Mouse (Mus musculus): ENCODE measurements around the gene Xrra1. TPM values are rescaled to one million over a fixed set of nuclear protein-coding genes. Genes with fewer than 3 reads are reported as not detected.

The Xrra1 gene
- total and polyA plus RNA-seq, 2 experiments from 2014 or later = 2.1 to 2.4 TPM

GRCm38 (mm10) chr7:99887743-99888142 lies 28.8 kb downstream of the Xrra1 start:
- H3K36me3 ChIP-seq (ENCODE audit: insufficient read depth, low read length) = no peaks in the 10 kb centered on the region
- H3K27ac ChIP-seq (ENCODE audit: low read depth, low read length) = no peak overlapping the region
- H3K4me3 ChIP-seq (ENCODE audit: low read depth, low read length) = no peak overlapping the region
- no peaks in the 10 kb centered on the region; the same call in 1 of the 2 replicates for H3K4me1 ChIP-seq (ENCODE audit: insufficient read depth, low read length)
- no peaks in the 10 kb centered on the region for H3K9me3 ChIP-seq (ENCODE audit: low read length)
- DNase-seq (ENCODE audit: low spot score) (no peak), ATAC-seq (ENCODE audit: low FRiP score) (no peak)
- no peaks in the 10 kb centered on the region for H3K27me3 ChIP-seq (ENCODE audit: insufficient read depth, low read length)
- no peak overlapping the region for H3K9ac ChIP-seq (replicated peaks; ENCODE audit: low read length, poor library complexity, severe bottlenecking)
- H3K4me2 ChIP-seq (ENCODE audit: low read depth, low read length, poor library complexity, severe bottlenecking) = no peak overlapping the region
- TF ChIP-seq CTCF (IDR thresholded peaks at IDR 0.05) = no peak

- Histone ChIP-seq H3K4me1 (ENCODE audit: insufficient read depth, low read length) (peaks cover 2% of the 10 kb centered on the region; the same call in 1 of the 2 replicates), H3K4me2 (ENCODE audit: low read depth, low read length, poor library complexity, severe bottlenecking) (no peak overlapping the region), H3K4me3 (ENCODE audit: low read depth, low read length) (no peak overlapping the region), H3K9me3 (ENCODE audit: low read length) (no peaks in the 10 kb centered on the region), H3K27ac (ENCODE audit: low read depth, low read length) (peak overlapping the region; percentile 55), H3K9ac (replicated peaks; ENCODE audit: low read length, poor library complexity, severe bottlenecking) (no peak overlapping the region), H3K36me3 (ENCODE audit: insufficient read depth, low read length) (no peaks in the 10 kb centered on the region), H3K27me3 (ENCODE audit: insufficient read depth, low read length) (no peaks in the 10 kb centered on the region)
- 41% methylated on average over 10 of the region's 10 CpGs for WGBS
- peak; percentile 74 for TF ChIP-seq CTCF (IDR thresholded peaks at IDR 0.05)
- ATAC-seq (ENCODE audit: low FRiP score) = no peak; the same call in 1 of the 2 replicates
- peak; percentile 48 for DNase-seq (ENCODE audit: low spot score)
These were observed 30.4 kb downstream of the Xrra1 start for GRCm38 (mm10) chr7:99889175-99889880.

GRCm38 (mm10) chr7:99890168-99890755 lies 31.3 kb downstream of the Xrra1 start:
- peaks cover 4% of the 10 kb centered on the region; the same call in 1 of the 2 replicates for H3K4me1 ChIP-seq (ENCODE audit: insufficient read depth, low read length)
- no peak for TF ChIP-seq CTCF (IDR thresholded peaks at IDR 0.05)
- H3K4me3 ChIP-seq (ENCODE audit: low read depth, low read length) = no peak overlapping the region
- no peaks in the 10 kb centered on the region for H3K36me3 ChIP-seq (ENCODE audit: insufficient read depth, low read length)
- no peak overlapping the region for H3K9ac ChIP-seq (replicated peaks; ENCODE audit: low read length, poor library complexity, severe bottlenecking)
- no peak overlapping the region for H3K27ac ChIP-seq (ENCODE audit: low read depth, low read length)
- H3K9me3 ChIP-seq (ENCODE audit: low read length) = no peaks in the 10 kb centered on the region
- no peak for ATAC-seq (ENCODE audit: low FRiP score)
- DNase-seq (ENCODE audit: low spot score) = no peak
- H3K4me2 ChIP-seq (ENCODE audit: low read depth, low read length, poor library complexity, severe bottlenecking) = no peak overlapping the region
- no peaks in the 10 kb centered on the region for H3K27me3 ChIP-seq (ENCODE audit: insufficient read depth, low read length)
- WGBS = 77% methylated on average over 3 of the region's 3 CpGs

GRCm38 (mm10) chr7:99891471-99891870 lies 32.6 kb downstream of the Xrra1 start:
- Histone ChIP-seq H3K4me3 (ENCODE audit: low read depth, low read length) (no peak overlapping the region), H3K36me3 (ENCODE audit: insufficient read depth, low read length) (no peaks in the 10 kb centered on the region), H3K27me3 (ENCODE audit: insufficient read depth, low read length) (no peaks in the 10 kb centered on the region), H3K9ac (replicated peaks; ENCODE audit: low read length, poor library complexity, severe bottlenecking) (no peak overlapping the region), H3K9me3 (ENCODE audit: low read length) (no peaks in the 10 kb centered on the region), H3K27ac (ENCODE audit: low read depth, low read length) (no peak overlapping the region), H3K4me2 (ENCODE audit: low read depth, low read length, poor library complexity, severe bottlenecking) (no peak overlapping the region), H3K4me1 (ENCODE audit: insufficient read depth, low read length) (peaks cover 8% of the 10 kb centered on the region; the same call in 1 of the 2 replicates)
- 78% methylated on average over 3 of the region's 3 CpGs for WGBS
- TF ChIP-seq CTCF (IDR thresholded peaks at IDR 0.05) = no peak
- no peak for DNase-seq (ENCODE audit: low spot score)
- no peak for ATAC-seq (ENCODE audit: low FRiP score)

- WGBS = 95% methylated on average over 2 of the region's 2 CpGs
- Histone ChIP-seq H3K9ac (replicated peaks; ENCODE audit: low read length, poor library complexity, severe bottlenecking) (no peak overlapping the region), H3K9me3 (ENCODE audit: low read length) (no peaks in the 10 kb centered on the region), H3K4me2 (ENCODE audit: low read depth, low read length, poor library complexity, severe bottlenecking) (no peak overlapping the region), H3K36me3 (ENCODE audit: insufficient read depth, low read length) (no peaks in the 10 kb centered on the region), H3K4me1 (ENCODE audit: insufficient read depth, low read length) (peaks cover 8% of the 10 kb centered on the region; the same call in 1 of the 2 replicates), H3K4me3 (ENCODE audit: low read depth, low read length) (no peak overlapping the region), H3K27me3 (ENCODE audit: insufficient read depth, low read length) (no peaks in the 10 kb centered on the region), H3K27ac (ENCODE audit: low read depth, low read length) (no peak overlapping the region)
- no peak for TF ChIP-seq CTCF (IDR thresholded peaks at IDR 0.05)
- DNase-seq (ENCODE audit: low spot score) = no peak
- ATAC-seq (ENCODE audit: low FRiP score) = no peak
These were observed 33.4 kb downstream of the Xrra1 start for GRCm38 (mm10) chr7:99892351-99892750.

GRCm38 (mm10) chr7:99893967-99894366 lies 35.1 kb downstream of the Xrra1 start:
- DNase-seq (ENCODE audit: low spot score) = no peak
- TF ChIP-seq CTCF (IDR thresholded peaks at IDR 0.05) = no peak
- Histone ChIP-seq H3K27me3 (ENCODE audit: insufficient read depth, low read length) (no peaks in the 10 kb centered on the region), H3K4me1 (ENCODE audit: insufficient read depth, low read length) (peaks cover 8% of the 10 kb centered on the region; the same call in 1 of the 2 replicates), H3K4me2 (ENCODE audit: low read depth, low read length, poor library complexity, severe bottlenecking) (no peak overlapping the region), H3K27ac (ENCODE audit: low read depth, low read length) (peak overlapping the region; percentile 28; the same call in 1 of the 2 replicates), H3K4me3 (ENCODE audit: low read depth, low read length) (no peak overlapping the region), H3K9me3 (ENCODE audit: low read length) (no peaks in the 10 kb centered on the region), H3K36me3 (ENCODE audit: insufficient read depth, low read length) (no peaks in the 10 kb centered on the region), H3K9ac (replicated peaks; ENCODE audit: low read length, poor library complexity, severe bottlenecking) (no peak overlapping the region)
- ATAC-seq (ENCODE audit: low FRiP score) = no peak
- WGBS = 65% methylated on average over 3 of the region's 3 CpGs
